Mouse (Mus musculus): ENCODE data around the gene Capn7. TPM values are rescaled to one million over a fixed set of nuclear protein-coding genes. Genes with fewer than 3 reads are reported as not detected.

Capn7 gene
- total and polyA plus RNA-seq, 3 experiments: 23.2 to 83.7 (median 30.0) TPM

DNA sequence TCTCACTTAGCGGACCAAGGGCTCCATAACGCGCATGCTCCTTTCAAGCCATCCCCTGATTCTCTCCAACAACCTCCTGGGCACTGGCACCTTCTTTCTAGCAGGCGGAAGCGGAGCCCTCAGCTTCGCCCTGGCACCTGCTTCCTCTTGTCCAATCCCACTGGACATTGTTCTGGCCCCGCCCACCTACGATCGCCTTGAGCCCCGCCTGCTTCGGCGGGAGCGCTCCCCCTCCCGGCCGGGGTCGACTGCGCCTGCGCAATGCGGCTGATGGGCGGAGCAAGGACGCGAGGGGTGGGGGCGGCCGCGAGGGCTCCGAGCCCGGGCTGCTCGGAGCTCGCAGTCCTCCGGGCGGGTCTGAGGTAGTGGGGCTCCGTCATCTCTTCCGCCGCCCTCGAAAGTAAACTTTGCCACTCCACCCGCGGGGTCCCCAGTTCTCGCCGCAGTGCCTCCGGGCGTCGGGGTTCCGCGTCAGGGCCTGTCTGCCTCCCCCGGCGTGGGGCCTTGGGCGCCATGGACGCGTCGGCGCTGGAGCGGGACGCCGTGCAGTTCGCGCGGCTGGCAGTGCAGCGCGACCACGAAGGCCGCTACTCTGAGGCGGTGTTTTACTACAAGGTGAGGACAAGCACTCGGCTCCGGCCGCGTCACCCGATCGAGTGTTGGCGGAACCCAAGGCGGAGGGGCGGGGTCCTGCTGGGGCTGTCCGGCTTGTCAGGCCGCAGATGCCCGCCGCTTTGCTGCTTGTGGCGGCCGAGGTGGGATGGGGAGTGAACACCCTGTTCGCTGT, at the start of gene Capn7 (continued):
- TF ChIP-seq MXI1 (IDR thresholded peaks at IDR 0.05; ENCODE audit: low read depth, low read length): peak; percentile 66; the same call in 1 of the 2 replicates
- peak; percentile 84 for TF ChIP-seq USF1 (IDR thresholded peaks at IDR 0.05; ENCODE audit: low read depth, low read length)
- TF ChIP-seq USF2 (IDR thresholded peaks at IDR 0.05; ENCODE audit: borderline replicate concordance in 1 of 2, insufficient read depth in 1 of 2, low read depth in 1 of 2, low read length in 2 of 2): no peak

DNA sequence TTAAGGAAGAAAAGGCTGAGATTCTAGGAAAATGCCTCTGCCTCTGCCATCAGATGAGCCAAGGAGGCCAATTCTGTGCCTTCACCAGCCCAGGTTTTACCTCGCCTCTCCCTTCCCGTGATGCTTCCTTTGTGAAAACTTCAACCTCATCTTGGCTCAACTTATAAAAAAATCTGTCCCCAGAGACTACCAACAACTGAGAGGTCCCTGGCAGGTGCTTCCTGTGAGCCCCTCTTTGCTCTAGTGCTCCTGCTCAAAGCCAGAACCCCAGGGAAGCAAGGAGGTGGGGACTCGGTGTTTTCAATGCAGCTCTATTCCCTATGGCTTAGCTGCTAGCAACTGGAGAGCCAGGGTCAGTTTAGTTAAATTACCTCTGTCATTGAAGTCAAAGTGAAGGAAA, 23.2 kb upstream of the Capn7 start:
- H3K79me2 ChIP-seq (ENCODE audit: control insufficient read depth, insufficient read depth, low read length, poor library complexity): no peaks in the 10 kb centered on the region
- 0 out of 4 replicates have a peak, but pooled peaks cover 0 to 10% of the 10 kb centered on the region in 2 experiments for H3K4me1 ChIP-seq (ENCODE audit: control insufficient read depth in 1 of 2, insufficient read depth in 2 of 2, low read length in 2 of 2)
- peaks cover 0 to 3% of the 10 kb centered on the region in 2 experiments; a peak in 1 of 4 replicates for H3K36me3 ChIP-seq (ENCODE audit: control insufficient read depth in 1 of 2, insufficient read depth in 2 of 2, low read length in 2 of 2)
- H3K27ac ChIP-seq (ENCODE audit: control insufficient read depth, low read depth, low read length): no peak overlapping the region
- TF ChIP-seq TAL1 (IDR thresholded peaks at IDR 0.05; ENCODE audit: low read length) (no peak), E2F4 (IDR thresholded peaks at IDR 0.05; ENCODE audit: borderline replicate concordance, low read depth, low read length) (no peak), ZC3H11A (IDR thresholded peaks at IDR 0.05; ENCODE audit: low read depth, low read length) (no peak), MXI1 (IDR thresholded peaks at IDR 0.05; ENCODE audit: low read depth, low read length) (no peak), MYB (IDR thresholded peaks at IDR 0.05; ENCODE audit: low read depth, low read length) (no peak), HCFC1 (IDR thresholded peaks at IDR 0.05; ENCODE audit: low read depth, low read length) (no peak), EP300 (IDR thresholded peaks at IDR 0.05; ENCODE audit: low read depth in 1 of 2, low read length in 2 of 2) (no peak), MAZ (IDR thresholded peaks at IDR 0.05; ENCODE audit: low read depth, low read length) (no peak), SIN3A (IDR thresholded peaks at IDR 0.05; ENCODE audit: low read length) (no peak), CHD2 (IDR thresholded peaks at IDR 0.05; ENCODE audit: low read length) (no peak), UBTF (IDR thresholded peaks at IDR 0.05; ENCODE audit: borderline replicate concordance, insufficient read depth, low read depth, low read length) (no peak), ETS1 (IDR thresholded peaks at IDR 0.05; ENCODE audit: low read depth, low read length) (no peak), RCOR1 (IDR thresholded peaks at IDR 0.05; ENCODE audit: low read depth, low read length) (no peak), BHLHE40 (IDR thresholded peaks at IDR 0.05; ENCODE audit: borderline replicate concordance, low read depth, low read length) (no peak), ZKSCAN1 (IDR thresholded peaks at IDR 0.05; ENCODE audit: low read depth, low read length) (no peak)
- no peak overlapping the region for H3K4me3 ChIP-seq (ENCODE audit: control insufficient read depth in 1 of 2, insufficient read depth in 1 of 2, low read depth in 2 of 2, low read length in 2 of 2)
- H3K27me3 ChIP-seq (ENCODE audit: control insufficient read depth in 1 of 2, insufficient read depth in 2 of 2, low read length in 2 of 2): no peaks in the 10 kb centered on the region
- H3K9ac ChIP-seq (ENCODE audit: control insufficient read depth, low read depth, low read length, poor library complexity, severe bottlenecking): no peak overlapping the region
- H3K9me3 ChIP-seq (replicated peaks; ENCODE audit: insufficient read depth, low read length): no peaks in the 10 kb centered on the region
- DNase-seq (ENCODE audit: low read depth, low spot score): no peak

Data from MEL (cell line).